Mouse (Mus musculus) CH12.LX (cell line): ENCODE results near the gene Ccdc115. TPM values are rescaled to one million over a fixed set of nuclear protein-coding genes. Genes with fewer than 3 reads are reported as not detected.

Source experiments
- DNase-seq: peaks from one replicate; pipeline ENCODE4 v3.0.0-alpha.2; 2013; ENCODE audit errors: extremely low read depth
- H3K27ac ChIP-seq: 2 replicates; pipeline ENCODE4 v1.5.1; 2012; ENCODE audit warnings: low read depth, mild to moderate bottlenecking, control low read depth, moderate library complexity; ENCODE audit not compliant: insufficient read depth
- H3K27me3 ChIP-seq: replicated peaks from 2 replicates; pipeline ENCODE3; 2012; ENCODE audit warnings: inconsistent platforms
- H3K36me3 ChIP-seq, 2 experiments: replicated peaks in 1 of 2; 2 replicates each; pipeline versions ENCODE3 to v1.6.1; 2012; ENCODE audit warnings: inconsistent platforms in 1 of 2, low read length in 1 of 2, mild to moderate bottlenecking in 1 of 2, mixed read lengths in 1 of 2, moderate library complexity in 1 of 2; ENCODE audit not compliant: control insufficient read depth in 1 of 2, insufficient read depth in 1 of 2
- H3K4me1 ChIP-seq, 2 experiments: 2 replicates each; pipeline ENCODE4 v1.6.1; 2012; ENCODE audit warnings: inconsistent platforms in 1 of 2, moderate library complexity in 1 of 2; ENCODE audit not compliant: insufficient read depth in 2 of 2, control insufficient read depth in 1 of 2
- H3K4me2 ChIP-seq: 2 replicates; pipeline ENCODE4 v1.6.1; 2012; ENCODE audit warnings: low read depth, mild to moderate bottlenecking, control low read depth; ENCODE audit not compliant: poor library complexity, insufficient read depth, severe bottlenecking
- H3K4me3 ChIP-seq, 3 experiments: fragments of 150-350 bp in 1 of 3; sonication (generic) in 1 of 3; replicated peaks in 1 of 3; 2 replicates each; pipeline versions ENCODE3 to v1.5.1; 2011 to 2012; ENCODE audit warnings: low read depth in 2 of 3, low read length in 2 of 3, mild to moderate bottlenecking in 2 of 3, moderate library complexity in 2 of 3, control low read depth in 1 of 3, improper control_type of control experiment in 1 of 3, inconsistent platforms in 1 of 3, mixed read lengths in 1 of 3; ENCODE audit not compliant: poor library complexity in 1 of 3
- H3K79me2 ChIP-seq: replicated peaks from 2 replicates; pipeline ENCODE4 v1.6.1; 2012; ENCODE audit warnings: mild to moderate bottlenecking, moderate library complexity; ENCODE audit not compliant: control insufficient read depth, poor library complexity, insufficient read depth, severe bottlenecking; ENCODE audit errors: extremely low read depth
- H3K9ac ChIP-seq: 2 replicates; pipeline ENCODE4 v1.6.1; 2012; ENCODE audit warnings: low read depth, mild to moderate bottlenecking, control low read depth, moderate library complexity; ENCODE audit not compliant: insufficient read depth
- H3K9me3 ChIP-seq: replicated peaks from 2 replicates; pipeline ENCODE3; 2012; ENCODE audit warnings: low read length, inconsistent platforms, mixed read lengths
- ELF1 ChIP-seq: IDR thresholded peaks from 2 replicates; pipeline ENCODE4 v1.6.1; 2014; ENCODE audit warnings: low read depth, mild to moderate bottlenecking, inconsistent platforms, low read length, improper control_type of control experiment
- ETS1 ChIP-seq: conservative IDR thresholded peaks from 2 replicates; pipeline ENCODE4 v1.6.1; 2012; ENCODE audit warnings: low read depth, mild to moderate bottlenecking, inconsistent platforms, low read length, improper control_type of control experiment, moderate library complexity
- JUND ChIP-seq: conservative IDR thresholded peaks from 2 replicates; pipeline ENCODE4 v1.6.1; 2011; ENCODE audit warnings: low read depth, low read length, improper control_type of control experiment
- KAT2A ChIP-seq: IDR thresholded peaks from 2 replicates; pipeline ENCODE4 v1.6.1; 2012; ENCODE audit warnings: low read length, improper control_type of control experiment, inconsistent platforms; ENCODE audit not compliant: insufficient replicate concordance
- MAX ChIP-seq: IDR thresholded peaks from 2 replicates; pipeline ENCODE4 v1.6.1; 2011; ENCODE audit warnings: low read length, improper control_type of control experiment
- MXI1 ChIP-seq: IDR thresholded peaks from 2 replicates; pipeline ENCODE4 v1.6.1; 2011; ENCODE audit warnings: mild to moderate bottlenecking, low read depth, low read length, improper control_type of control experiment
- MYC ChIP-seq: IDR thresholded peaks from 2 replicates; pipeline ENCODE4 v1.6.1; 2011; ENCODE audit warnings: low read depth, mild to moderate bottlenecking, improper control_type of control experiment, low read length
- NELFE ChIP-seq: IDR thresholded peaks from 2 replicates; pipeline ENCODE4 v1.6.1; 2011; ENCODE audit warnings: low read depth, low read length, improper control_type of control experiment
- PAX5 ChIP-seq: IDR thresholded peaks from 2 replicates; pipeline ENCODE4 v1.6.1; 2012; ENCODE audit warnings: low read length, inconsistent platforms, mixed read lengths
- SIN3A ChIP-seq: IDR thresholded peaks from 2 replicates; pipeline ENCODE4 v1.6.1; 2012; ENCODE audit warnings: low read length, improper control_type of control experiment, inconsistent platforms
- SMC3 ChIP-seq: IDR thresholded peaks from 2 replicates; pipeline ENCODE4 v1.6.1; 2011; ENCODE audit warnings: low read depth, low read length, improper control_type of control experiment
- USF1 ChIP-seq: IDR thresholded peaks from 2 replicates; pipeline ENCODE4 v1.6.1; 2014; ENCODE audit warnings: low read depth, mild to moderate bottlenecking, inconsistent platforms, low read length, improper control_type of control experiment
- USF2 ChIP-seq: conservative IDR thresholded peaks from 2 replicates; pipeline ENCODE4 v1.6.1; 2011; ENCODE audit warnings: low read depth, low read length, improper control_type of control experiment
- ZKSCAN1 ChIP-seq: IDR thresholded peaks from 2 replicates; pipeline ENCODE4 v1.6.1; 2012; ENCODE audit warnings: low read depth, inconsistent platforms, low read length, improper control_type of control experiment, borderline replicate concordance
- ZNF384 ChIP-seq: IDR thresholded peaks from 2 replicates; pipeline ENCODE4 v1.6.1; 2012; ENCODE audit warnings: low read depth, low read length, improper control_type of control experiment, inconsistent platforms
- dilution Hi-C: fragments of 300-500 bp; cut with MboI; formaldehyde crosslinking; loops from 2 replicates; pipeline ENCODE4 v1.14.3; 2020; ENCODE audit warnings: low sequenced_read_pairs; ENCODE audit not compliant: extremely low pct_unique_long_range_greater_than_20kb, extremely low pct_ligation_motif_present
- in situ Hi-C: fragments of 300-500 bp; cut with MboI; formaldehyde crosslinking; loops from 3 replicates; pipeline ENCODE4 v1.14.3; 2019; ENCODE audit warnings: low sequenced_read_pairs, low pct_ligation_motif_present, low pct_unique_long_range_greater_than_20kb, mixed read lengths
- polyA plus RNA-seq: library from polyadenylated mRNA; unstranded; fragments of >175 nt; gene quantifications from 2 replicates; pipeline ENCODE4 v1.2.1, GENCODE M21; 2012; ENCODE audit warnings: low read depth; ENCODE audit not compliant: insufficient read length
- total RNA-seq, 2 experiments: library from RNA; depleted of rRNA; stranded (reverse); fragments of 300-350 nt in 1 of 2; fragments of >200 nt in 1 of 2; gene quantifications; 2 replicates each; pipeline ENCODE4 v1.2.3; 2012 to 2014

Gene Ccdc115
- total and polyA plus RNA-seq, 3 experiments, result 66.5 to 98.8 (median 96.3) TPM

- no peak overlapping the region for H3K27ac ChIP-seq
- no peak overlapping the region for H3K4me3 ChIP-seq
- peaks cover 0 to 20% of the 10 kb centered on the region in 2 experiments; a peak in 2 of 4 replicates for H3K4me1 ChIP-seq
- no peaks in the 10 kb centered on the region for H3K79me2 ChIP-seq
- in situ Hi-C loops (no loop called here), dilution Hi-C loops (no loop called here)
- H3K9ac ChIP-seq, result no peak overlapping the region
- no peaks in the 10 kb centered on the region for H3K36me3 ChIP-seq
- H3K4me2 ChIP-seq, result peak overlapping the region; percentile 17; the same call in 1 of the 2 replicates
- DNase-seq, result no peak
- TF ChIP-seq ZKSCAN1 (no peak), ZNF384 (no peak), MAX (no peak), ETS1 (no peak), KAT2A (no peak), PAX5 (no peak), NELFE (no peak)
- no peaks in the 10 kb centered on the region for H3K27me3 ChIP-seq
- H3K9me3 ChIP-seq, result no peaks in the 10 kb centered on the region
Observed at GRCm38 (mm10) chr1:34389234-34389891, 50.1 kb downstream of the Ccdc115 start.

GRCm38 (mm10) chr1:34388849-34389233 is 50.6 kb downstream of the Ccdc115 start:
- peaks cover 0 to 20% of the 10 kb centered on the region in 2 experiments; a peak in 2 of 4 replicates for H3K4me1 ChIP-seq
- no peak overlapping the region for H3K27ac ChIP-seq
- in situ Hi-C loops (no loop called here), dilution Hi-C loops (no loop called here)
- no peak overlapping the region for H3K4me3 ChIP-seq
- no peaks in the 10 kb centered on the region for H3K9me3 ChIP-seq
- no peak for DNase-seq
- no peaks in the 10 kb centered on the region for H3K36me3 ChIP-seq
- H3K79me2 ChIP-seq, result no peaks in the 10 kb centered on the region
- H3K27me3 ChIP-seq, result no peaks in the 10 kb centered on the region
- no peak for TF ChIP-seq ELF1
- TF ChIP-seq, all 38 proteins: peak for 0
- peak overlapping the region; percentile 17; the same call in 1 of the 2 replicates for H3K4me2 ChIP-seq
- no peak overlapping the region for H3K9ac ChIP-seq

GRCm38 (mm10) chr1:34387346-34388327 is 51.8 kb downstream of the Ccdc115 start:
- peaks cover 3 to 24% of the 10 kb centered on the region in 2 experiments; a peak in 2 of 4 replicates for H3K4me1 ChIP-seq
- TF ChIP-seq SMC3, result no peak
- no peak for TF ChIP-seq NELFE
- no peak for TF ChIP-seq JUND
- TF ChIP-seq ETS1, result no peak
- no peak for TF ChIP-seq MXI1
- no peak for TF ChIP-seq USF2
- TF ChIP-seq MYC, result no peak
- no peak for TF ChIP-seq ELF1
- TF ChIP-seq USF1, result no peak
- TF ChIP-seq SIN3A, result no peak
- H3K4me2 ChIP-seq, result no peak overlapping the region
- in situ Hi-C loops, result no loop called here
- H3K79me2 ChIP-seq, result no peaks in the 10 kb centered on the region
- no peak for DNase-seq
- no peaks in the 10 kb centered on the region for H3K36me3 ChIP-seq
- H3K4me3 ChIP-seq, result no peak overlapping the region
- dilution Hi-C loops, result no loop called here
- H3K27ac ChIP-seq, result no peak overlapping the region
- no peak overlapping the region for H3K9ac ChIP-seq
- no peaks in the 10 kb centered on the region for H3K9me3 ChIP-seq
- H3K27me3 ChIP-seq, result no peaks in the 10 kb centered on the region
